Mouse (Mus musculus) bone marrow macrophage, adult 2 months (primary cell): ENCODE data around the gene Arhgap42.

Experiments used
- CTCF ChIP-seq: IDR thresholded peaks from 2 replicates; pipeline ENCODE4 v1.5.1; 2012; ENCODE audit warnings: low read depth, mild to moderate bottlenecking, low read length, moderate library complexity
- POLR2A ChIP-seq: IDR thresholded peaks from 2 replicates; pipeline ENCODE4 v1.6.1; 2012; ENCODE audit warnings: mild to moderate bottlenecking, low read depth, low read length, borderline replicate concordance

DNA sequence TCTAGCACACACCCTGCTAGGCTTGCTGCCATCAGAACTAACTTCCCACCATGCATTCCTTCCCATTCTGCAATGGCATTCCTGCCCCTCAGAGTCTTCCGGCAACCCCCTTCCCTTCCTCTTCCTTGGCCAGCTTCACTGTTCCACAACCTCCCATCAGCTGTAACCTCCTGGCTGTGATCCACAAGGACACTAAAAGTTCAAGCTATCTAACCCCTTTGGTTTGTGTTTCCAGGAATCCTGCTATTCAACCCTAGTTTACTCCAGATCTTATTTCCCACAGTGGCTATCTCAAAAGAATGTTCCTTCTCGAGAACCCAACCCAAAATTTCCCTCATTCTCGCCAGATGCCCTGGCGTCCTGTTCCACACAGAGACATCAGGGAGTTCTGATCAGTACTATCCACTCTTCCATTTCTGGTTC, 73.2 kb downstream of the Arhgap42 start:
- TF ChIP-seq CTCF (no peak), POLR2A (no peak)
